Mouse (Mus musculus): ENCODE results near the gene Vmn1r178. TPM values are rescaled to one million over a fixed set of nuclear protein-coding genes. Genes with fewer than 3 reads are reported as not detected.

Vmn1r178 gene
- not detected in 2 replicates for polyA plus RNA-seq (2012; rRNA removed)

DNA sequence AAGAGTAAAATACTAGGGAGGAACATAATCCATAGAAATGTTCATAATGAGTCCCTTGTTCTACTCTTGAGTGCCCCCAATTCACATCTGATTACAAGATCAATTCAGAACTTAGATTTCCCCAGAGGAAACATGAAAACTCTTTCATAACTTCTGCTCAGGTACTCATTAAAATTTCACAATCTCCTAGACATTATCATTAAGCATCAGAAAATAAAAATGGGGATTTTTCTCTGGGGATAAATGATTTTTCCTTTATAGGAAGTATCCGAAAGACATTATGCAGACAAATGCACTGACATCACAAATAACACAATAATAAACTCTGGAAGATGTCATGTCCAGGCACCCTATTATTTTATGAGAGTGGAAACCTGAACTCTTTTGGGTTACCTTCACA is at the start of gene Vmn1r178:
Gene Vmn1r178 (plus strand): TSS at position 301 of the 400 bp plus-strand sequence.

DNA sequence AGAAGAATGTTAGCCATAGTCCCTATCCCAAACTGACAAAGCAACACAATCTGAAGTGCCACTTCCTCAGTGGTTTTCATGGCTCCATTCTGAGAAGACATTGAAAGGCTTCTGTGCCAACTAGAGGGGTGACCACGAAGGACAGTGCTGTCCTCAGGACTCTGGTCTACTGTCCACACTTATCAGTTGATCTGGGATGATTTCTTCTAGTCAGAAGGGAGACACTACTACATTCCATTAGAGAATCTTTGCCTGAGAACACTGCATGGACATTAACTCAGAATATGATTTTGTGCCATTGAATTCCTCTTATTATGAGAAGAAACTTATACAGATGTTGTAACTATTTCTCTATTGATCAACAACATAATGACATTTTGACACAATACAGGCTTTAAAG is 25.5 kb upstream of the Vmn1r178 start, which contains the start of gene Vmn1r177:
Gene Vmn1r177 (minus strand): TSS at position 101 of the 400 bp plus-strand sequence.

DNA sequence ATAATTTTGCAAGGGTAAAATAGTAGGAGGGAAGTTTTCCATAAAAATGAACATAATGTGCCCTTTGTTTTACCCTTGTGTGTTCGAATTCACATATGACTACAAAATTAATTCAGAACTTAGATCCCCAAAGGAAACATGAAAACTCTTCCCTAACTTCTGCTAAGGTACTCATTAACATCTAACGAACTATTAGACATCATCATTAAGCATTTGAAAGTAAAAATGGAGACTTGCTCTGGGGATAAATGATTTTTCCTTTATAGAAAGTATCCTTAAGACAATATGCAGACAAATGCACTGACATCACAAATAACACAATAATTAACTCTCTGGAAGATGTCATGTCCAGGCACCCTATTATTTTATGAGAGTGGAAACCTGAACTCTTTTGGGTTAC is 34.9 kb downstream of the Vmn1r178 start, which contains the start of gene Vmn1r179:
Gene Vmn1r179 (plus strand): TSS at position 301 of the 400 bp plus-strand sequence.

Other genes with a start within 250 kb of the Vmn1r178 start
- gene Vmn1r172, start 233.7 kb upstream of the Vmn1r178 start, polyA plus RNA-seq (2012; rRNA removed), result not detected in 2 replicates
- not detected in 2 replicates for gene Vmn1r173, start 191.3 kb upstream of the Vmn1r178 start, polyA plus RNA-seq (2012; rRNA removed)
- not detected in 2 replicates for gene Vmn1r174, start 139.7 kb upstream of the Vmn1r178 start, polyA plus RNA-seq (2012; rRNA removed)
- gene Vmn1r175, start 81.4 kb upstream of the Vmn1r178 start, polyA plus RNA-seq (2012; rRNA removed), result not detected in 2 replicates
- gene Vmn1r176, start 54.6 kb upstream of the Vmn1r178 start, polyA plus RNA-seq (2012; rRNA removed), result not detected in 2 replicates
- gene Vmn1r177, start 25.6 kb upstream of the Vmn1r178 start, polyA plus RNA-seq (2012; rRNA removed), result not detected in 2 replicates
- gene Vmn1r179, start 35.0 kb downstream of the Vmn1r178 start, polyA plus RNA-seq (2012; rRNA removed), result not detected in 2 replicates
- gene Vmn1r180, start 58.6 kb downstream of the Vmn1r178 start, polyA plus RNA-seq (2012; rRNA removed), result not detected in 2 replicates
- not detected in 2 replicates for gene Vmn1r181, start 82.6 kb downstream of the Vmn1r178 start, polyA plus RNA-seq (2012; rRNA removed)
- not detected in 2 replicates for gene V1rd19, start 109.7 kb downstream of the Vmn1r178 start, polyA plus RNA-seq (2012; rRNA removed)
- gene Vmn1r183, start 161.2 kb downstream of the Vmn1r178 start, polyA plus RNA-seq (2012; rRNA removed), result not detected in 2 replicates
- 17.2 and 18.5 TPM in 2 replicates for gene Zfp180, start 189.9 kb downstream of the Vmn1r178 start, polyA plus RNA-seq (2012; rRNA removed)
- gene Zfp112, start 220.3 kb downstream of the Vmn1r178 start, polyA plus RNA-seq (2012; rRNA removed), result 2.7 TPM in 2 replicates
- gene Zfp235, start 242.2 kb downstream of the Vmn1r178 start, polyA plus RNA-seq (2012; rRNA removed), result 6.5 and 8.0 TPM in 2 replicates

All from ovary, adult 2 months (tissue).